Mouse (Mus musculus) right cerebral cortex, postnatal 14 days (tissue): ENCODE measurements around the gene Suclg2.
"Not testable (repeated sequence)": the region's sequence is repeated elsewhere in the genome, so short reads cannot be mapped to it uniquely, and the experiment has no call there.

Source experiments
- DNase-seq: peaks from one replicate; pipeline ENCODE4 v3.0.0; 2022

The Suclg2 gene

GRCm38 (mm10) chr6:95619817-95620216, 98.8 kb downstream of the Suclg2 start:
- DNase-seq, result no peak

GRCm38 (mm10) chr6:95618434-95618833, 100.2 kb downstream of the Suclg2 start:
- DNase-seq, result no peak

GRCm38 (mm10) chr6:95613228-95613627, 105.4 kb downstream of the Suclg2 start:
- no peak for DNase-seq

- DNase-seq, result no peak
Observed at GRCm38 (mm10) chr6:95612412-95613022, 106.1 kb downstream of the Suclg2 start.

GRCm38 (mm10) chr6:95611059-95611458, 107.5 kb downstream of the Suclg2 start:
- no peak for DNase-seq

- DNase-seq, result no peak
Observed at GRCm38 (mm10) chr6:95608123-95608522, 110.5 kb downstream of the Suclg2 start.

DNA sequence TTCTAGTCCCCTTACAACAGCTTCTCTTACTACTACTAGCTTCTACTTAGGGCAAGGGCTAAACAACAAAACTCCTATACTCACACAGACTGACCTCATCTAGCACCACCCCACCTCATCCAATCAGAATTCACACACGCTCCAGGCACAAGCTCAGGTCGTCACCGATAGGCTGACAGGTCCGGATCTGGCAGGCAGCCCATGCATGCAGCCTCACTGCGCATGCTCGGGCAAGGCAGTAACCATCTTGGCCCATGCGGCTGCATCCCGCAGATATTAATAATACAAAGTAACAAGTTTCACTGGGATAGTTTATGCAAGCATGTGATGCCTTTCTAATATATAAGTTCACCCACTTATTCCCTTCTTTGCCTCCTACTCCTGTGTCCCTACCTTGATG, 117.9 kb downstream of the Suclg2 start:
- not testable (repeated sequence) for DNase-seq

DNA sequence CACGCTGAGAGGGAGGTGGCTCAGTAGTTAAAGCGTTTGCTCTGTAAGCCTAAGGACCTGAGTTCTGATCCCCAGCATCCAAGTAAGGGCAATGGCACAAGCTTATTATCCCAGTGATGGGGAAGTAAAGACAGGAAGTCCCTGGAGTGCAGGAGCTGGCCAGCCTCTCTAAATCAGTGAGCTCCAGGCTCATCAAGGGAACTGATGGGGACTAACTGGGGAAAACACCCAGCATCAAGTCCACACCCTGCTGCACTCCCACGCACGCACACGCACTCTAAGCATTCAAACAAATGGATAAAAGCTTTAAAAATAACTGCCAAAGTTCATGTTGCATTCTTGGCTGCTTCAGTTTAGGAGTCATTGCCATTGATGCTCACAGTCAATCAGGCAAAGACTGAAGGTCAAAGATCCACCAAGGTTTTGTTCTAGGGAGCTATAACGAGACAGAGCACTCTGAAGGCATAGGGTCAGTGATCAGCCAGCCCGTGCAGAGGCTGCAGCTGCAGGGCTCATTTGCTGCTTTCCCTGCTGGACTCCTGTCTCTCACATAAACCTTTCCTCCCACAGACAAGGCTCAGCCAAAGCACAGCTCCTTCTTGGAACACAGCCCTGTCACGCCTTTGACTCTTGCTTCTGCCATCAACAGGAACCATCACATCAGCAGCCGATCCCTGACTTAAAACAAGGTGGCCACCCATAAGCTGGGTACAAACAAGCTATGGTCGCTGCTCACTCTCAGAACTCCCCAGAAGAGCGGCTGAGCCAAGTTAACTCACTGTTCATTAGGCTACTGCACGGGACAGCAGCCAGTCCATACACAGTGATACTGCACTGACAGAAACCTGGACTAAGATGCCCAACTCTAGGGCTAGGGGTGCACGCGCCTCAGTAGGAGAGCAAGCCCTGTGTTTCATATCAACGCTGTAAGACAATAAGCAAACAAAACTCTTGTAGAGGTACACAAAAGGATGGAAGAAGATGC, 121.5 kb downstream of the Suclg2 start:
- no peak for DNase-seq

GRCm38 (mm10) chr6:95595852-95596251, 122.7 kb downstream of the Suclg2 start:
- DNase-seq, result no peak

GRCm38 (mm10) chr6:95594239-95594638, 124.4 kb downstream of the Suclg2 start:
- DNase-seq, result no peak

- DNase-seq, result no peak
Observed at GRCm38 (mm10) chr6:95592396-95592795, 126.2 kb downstream of the Suclg2 start.

DNA sequence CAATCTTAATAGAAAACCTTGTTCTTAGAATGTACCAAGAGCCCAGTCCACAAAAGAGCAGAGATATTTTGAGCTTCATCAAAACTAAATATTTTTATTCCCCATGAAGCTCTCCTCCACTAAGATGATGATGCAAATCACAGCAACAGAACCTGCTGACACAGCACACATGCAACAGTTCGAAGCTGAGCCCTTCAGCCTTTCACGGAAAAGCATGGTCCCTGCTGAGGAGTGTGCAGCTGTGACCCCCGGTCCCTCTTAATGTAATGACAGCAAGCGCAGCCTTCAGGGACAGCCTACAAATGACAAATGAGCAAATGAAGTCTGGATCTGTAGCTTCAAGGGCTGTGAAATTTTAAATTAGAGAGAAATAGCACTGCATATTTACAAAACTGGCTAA, 128.1 kb downstream of the Suclg2 start:
- DNase-seq, result no peak

DNA sequence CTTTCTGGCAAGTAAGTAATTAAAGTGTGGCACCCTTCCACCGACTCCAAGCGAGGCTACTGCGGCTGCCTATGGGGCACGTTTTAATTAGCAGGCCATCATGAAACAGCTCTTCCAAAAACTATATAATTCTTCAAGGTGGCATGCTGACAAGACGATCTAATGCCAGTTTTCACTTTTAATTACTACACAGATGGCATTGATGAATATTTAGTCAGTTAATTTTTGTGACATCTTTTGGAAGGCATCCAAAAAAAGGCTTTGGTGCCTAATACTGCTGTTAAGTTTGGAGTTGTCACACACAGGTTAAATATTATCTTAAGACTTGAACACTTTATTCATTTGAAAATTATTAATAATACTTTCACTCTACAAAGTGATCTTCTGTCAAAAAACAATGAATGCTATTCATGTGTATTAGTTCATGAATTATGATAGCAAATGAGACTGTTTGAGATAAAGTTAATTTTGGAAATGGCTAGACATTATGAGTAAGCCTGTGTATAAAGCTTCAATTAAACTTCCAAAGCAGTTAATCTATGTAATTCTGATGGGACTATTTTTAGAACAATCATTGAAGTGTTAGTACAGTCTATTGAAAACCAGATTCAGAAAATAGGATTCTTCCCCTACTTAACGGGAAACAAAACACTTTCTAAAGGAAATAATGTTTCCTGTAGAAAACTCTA, 131.3 kb downstream of the Suclg2 start:
- DNase-seq, result no peak

DNA sequence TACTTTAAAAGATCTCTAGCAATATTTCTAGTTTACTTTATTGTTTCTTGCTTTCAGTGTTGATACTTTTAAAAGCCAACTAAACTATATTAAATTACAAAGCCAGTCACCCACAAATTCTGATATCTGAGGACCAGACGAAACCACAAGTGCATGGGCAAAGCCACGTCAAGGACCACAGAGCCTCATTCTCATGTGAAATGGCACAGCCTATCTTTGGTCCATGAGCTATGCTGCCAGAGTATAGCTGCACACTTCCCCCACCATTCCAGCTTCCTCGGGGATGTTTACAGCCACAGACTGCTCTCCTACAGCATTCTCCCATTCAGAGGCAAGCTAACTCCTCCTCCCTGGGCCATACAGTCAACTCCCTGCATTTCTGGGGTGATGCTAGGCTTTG, 136.7 kb downstream of the Suclg2 start:
- DNase-seq, result no peak

DNA sequence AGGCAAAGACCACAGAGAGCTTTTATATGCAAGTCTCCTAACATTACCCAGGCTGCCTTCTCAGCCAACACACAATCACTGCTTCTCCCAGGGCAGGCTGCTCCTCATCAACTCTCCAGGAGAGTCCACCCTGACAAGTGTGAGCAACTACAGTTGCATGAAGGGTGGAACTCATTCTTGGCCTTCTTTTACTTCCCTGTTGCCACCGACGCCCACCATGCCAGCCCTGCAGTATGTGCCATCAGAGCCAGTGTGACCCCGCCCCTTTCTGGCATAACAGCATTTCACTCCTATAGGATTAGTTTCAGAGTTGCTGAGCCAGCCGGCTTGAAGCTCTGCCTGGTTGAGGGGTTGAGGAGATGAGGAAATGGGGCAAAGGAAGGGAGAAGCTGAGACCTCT, 138.8 kb downstream of the Suclg2 start:
- DNase-seq, result no peak

DNA sequence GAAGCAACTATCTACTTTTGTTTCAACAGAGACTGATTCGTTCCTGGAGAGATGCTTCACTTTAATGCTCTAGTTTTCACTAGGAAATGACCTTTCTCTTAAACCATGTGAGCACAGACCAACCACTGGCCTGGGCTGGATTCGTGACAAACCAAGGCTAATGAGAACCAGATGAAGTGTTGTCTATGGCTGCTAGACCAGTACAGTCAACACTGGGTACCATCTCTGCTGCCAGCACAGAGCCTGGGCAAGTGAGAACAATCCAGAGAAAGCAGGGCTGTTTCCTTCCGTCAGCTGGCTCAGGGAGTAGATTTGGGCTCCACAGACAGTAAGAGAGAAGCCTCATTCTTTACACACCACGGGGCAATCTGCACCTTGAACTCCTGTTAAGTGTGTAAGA, 143.1 kb downstream of the Suclg2 start:
- DNase-seq, result no peak

DNA sequence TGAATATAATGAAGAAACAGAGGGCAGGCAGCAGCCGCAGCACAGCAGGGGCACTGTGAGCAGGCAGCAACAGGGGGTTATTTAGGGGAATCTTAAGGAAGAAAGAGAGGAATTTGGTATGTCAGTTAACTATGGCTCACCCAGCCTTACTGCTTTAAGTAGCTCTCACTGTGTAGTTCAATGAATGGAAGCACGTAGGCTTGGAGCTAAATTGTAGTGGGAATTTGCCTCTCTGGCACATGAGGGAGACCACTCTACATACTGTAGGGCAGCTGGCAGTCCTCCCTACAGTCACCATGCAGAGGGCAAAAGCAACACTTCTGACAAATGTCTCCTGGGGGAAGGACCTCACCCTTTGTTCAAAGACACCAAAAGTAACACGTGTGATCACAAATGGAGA, 143.7 kb downstream of the Suclg2 start:
- no peak for DNase-seq

DNA sequence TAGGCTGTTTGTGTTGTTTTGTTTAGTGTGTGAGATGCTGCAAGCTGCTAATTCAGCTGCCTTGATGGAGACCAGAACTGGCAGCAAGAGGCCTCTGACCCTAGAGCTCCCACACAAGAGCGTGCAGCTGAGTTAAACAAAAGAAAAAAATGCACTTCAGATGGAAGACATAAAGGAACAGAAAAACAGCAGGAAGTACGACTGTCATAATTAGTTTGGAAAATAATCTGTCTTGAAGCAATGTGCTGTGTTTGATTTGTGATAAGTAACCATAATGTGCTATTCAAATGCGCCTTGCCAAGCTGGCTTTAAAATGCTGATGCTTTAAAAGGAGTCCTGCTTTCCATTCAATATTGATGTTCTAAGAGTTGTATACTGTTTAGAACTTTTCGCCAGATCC, 144.2 kb downstream of the Suclg2 start:
- no peak for DNase-seq

- no peak for DNase-seq
Observed at GRCm38 (mm10) chr6:95573035-95573759, 145.4 kb downstream of the Suclg2 start.

DNA sequence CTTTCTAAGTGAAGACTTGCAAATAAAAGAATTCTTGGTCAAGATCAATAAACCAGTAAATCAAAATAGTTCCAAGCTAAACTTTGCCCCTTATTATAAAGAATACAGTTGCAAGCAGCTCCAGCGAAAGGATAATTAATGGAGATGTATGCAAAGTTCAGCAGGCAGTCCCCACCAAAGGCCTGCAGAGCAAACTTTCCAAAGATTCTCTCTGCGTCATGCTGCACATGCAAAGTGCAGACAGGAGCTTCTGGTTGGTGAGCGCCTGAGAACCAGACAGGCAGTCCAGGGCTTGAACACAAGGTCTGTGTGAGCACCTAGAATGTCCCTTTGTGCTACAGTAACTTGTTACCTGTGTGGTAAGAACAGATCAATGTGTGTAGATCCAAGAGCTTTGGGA, 147.0 kb downstream of the Suclg2 start:
- DNase-seq, result no peak

- no peak for DNase-seq
Observed at GRCm38 (mm10) chr6:95563355-95564009, 155.1 kb downstream of the Suclg2 start.

DNA sequence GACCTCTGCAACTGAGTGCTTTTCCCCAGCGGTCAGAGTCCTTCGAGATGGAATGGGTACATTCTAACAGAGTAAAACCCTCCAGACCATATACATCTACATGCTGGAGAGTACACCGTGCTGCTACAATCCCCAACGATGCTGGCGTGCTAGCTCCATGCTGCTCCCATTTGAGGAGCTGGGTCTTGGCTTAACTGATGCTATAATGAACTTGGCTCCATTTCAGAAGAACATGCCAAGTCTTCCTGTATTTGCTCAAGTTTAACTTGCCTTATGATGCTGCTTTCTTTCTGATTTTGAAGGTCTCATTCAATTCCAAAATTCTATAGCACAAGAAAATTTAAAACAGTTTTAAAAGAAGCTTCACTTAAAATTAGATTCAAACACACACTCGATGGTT, 162.3 kb downstream of the Suclg2 start:
- DNase-seq, result no peak
